Mouse (Mus musculus) 416B (cell line): ENCODE data around the gene Gm11549.

Experiments used
- DNase-seq: peaks from one replicate; pipeline ENCODE4 v3.0.0; 2011; ENCODE audit warnings: low read depth

Gene Gm11549

DNA sequence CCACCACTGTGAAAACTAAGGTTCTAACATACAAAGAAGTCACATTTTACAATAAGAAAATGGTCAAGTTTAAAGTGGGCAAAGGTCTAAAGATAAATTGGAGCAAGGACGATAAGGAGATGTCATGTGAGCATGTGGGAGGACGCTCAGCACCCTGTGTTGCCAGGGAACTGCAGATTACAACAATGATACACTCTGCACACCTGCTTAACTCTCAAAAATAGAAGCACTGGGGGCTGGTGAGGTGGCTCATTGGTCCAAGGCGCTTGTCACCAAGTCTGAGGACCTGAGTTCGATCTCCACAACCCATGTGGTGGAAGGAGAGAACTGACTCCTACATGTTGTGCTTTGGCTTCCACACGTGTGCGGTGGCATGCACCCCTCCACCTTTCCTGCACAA lies 10.1 kb downstream of the Gm11549 start:
- no peak for DNase-seq

DNA sequence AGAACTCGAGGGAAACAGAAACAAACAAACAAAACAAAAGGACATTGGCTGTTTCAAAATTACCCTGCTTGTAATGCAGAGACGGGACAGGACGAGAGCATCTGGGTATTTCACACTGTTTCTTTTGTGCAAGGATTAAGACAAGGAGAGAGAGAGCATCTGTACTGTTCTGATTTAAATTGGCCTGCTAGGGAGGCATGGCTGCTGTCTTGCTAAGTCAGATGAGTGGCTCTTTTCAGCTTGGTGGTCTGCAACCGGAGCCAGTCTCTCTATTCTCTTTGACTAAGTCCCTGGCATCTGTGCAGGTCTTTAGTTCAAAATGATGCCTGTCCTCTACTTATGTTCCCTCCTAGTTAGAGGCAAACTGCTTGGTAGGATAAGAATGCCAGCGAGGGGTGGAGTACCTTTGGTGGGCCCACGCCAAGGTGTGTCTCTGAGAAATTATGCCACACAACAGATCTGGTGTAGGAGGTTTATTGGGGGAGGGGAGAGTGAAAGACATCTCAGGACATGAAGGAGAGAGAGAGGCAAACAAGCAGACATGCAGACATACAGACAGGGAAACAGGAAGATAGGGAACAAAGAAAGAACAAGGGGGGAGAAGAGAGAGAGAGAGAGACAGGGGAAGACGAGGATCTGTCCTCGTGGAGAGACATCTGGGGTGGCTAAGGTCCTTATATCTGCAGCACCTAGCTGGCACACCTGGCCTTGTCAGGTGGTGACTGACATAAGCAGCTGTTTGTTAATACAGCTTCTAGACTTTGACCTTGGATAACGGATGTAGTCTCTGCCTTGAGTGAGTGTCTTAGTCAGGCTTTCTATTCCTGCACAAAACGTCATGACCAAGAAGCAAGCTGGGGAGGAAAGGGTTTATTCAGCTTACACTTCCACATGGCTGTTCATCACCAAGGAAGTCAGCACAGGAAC lies 15.5 kb downstream of the Gm11549 start:
- no peak for DNase-seq

DNA sequence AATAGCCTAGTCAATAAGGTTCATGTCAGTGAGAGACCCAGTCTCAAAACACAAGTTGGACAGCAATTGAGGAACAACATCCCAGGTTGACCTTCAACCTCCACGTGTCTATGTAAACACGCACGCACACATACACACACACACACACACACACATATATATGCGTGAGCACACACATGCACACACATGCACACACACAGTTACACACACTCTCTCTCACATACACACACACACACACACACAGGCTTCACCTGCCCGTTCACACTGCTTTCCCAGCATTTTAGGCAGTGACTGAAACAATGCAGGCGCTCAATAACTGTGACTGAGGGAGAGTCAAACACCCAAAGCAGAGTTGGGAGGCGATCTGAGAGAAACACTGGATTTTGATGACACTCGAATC lies 16.3 kb downstream of the Gm11549 start:
- DNase-seq: no peak

DNA sequence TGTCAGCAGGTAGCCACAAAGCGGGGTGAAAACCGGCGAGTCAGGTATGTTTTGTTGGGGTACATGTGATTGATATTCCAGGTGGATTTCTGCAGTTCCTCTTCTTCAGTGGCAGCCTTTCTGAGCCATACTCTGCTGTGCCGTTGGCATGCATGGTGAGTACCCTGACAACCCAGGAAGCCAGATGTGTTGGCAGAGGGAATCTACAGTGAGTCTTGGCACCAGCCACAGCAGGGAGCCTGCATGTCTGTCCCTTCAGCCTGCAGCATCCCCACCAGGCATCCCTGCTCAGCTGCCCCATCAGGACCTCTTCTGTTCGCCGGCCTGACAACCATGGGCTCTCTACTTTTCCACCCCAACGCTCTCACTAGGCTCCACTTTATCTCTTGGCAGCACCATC lies 20.1 kb downstream of the Gm11549 start:
- DNase-seq: no peak

DNA sequence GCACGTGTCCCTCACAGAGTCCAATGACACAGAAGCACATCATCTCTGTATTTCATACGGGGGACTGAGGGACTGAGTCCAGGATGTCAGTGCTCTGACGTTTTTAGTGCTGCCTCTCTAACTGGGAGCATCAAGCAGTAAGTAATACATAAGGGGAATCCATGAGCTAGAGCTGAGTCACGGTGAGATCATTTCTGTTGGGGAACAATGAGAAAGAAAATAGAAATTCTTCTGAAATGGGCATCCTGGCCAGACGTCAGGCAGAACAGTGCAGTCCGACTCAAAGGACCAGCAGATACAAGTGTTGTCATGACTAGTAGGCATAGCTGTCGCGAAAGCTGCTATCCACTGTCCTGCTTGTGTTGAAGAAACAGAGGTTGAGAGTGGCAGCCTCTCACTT lies 20.6 kb downstream of the Gm11549 start:
- no peak for DNase-seq

DNA sequence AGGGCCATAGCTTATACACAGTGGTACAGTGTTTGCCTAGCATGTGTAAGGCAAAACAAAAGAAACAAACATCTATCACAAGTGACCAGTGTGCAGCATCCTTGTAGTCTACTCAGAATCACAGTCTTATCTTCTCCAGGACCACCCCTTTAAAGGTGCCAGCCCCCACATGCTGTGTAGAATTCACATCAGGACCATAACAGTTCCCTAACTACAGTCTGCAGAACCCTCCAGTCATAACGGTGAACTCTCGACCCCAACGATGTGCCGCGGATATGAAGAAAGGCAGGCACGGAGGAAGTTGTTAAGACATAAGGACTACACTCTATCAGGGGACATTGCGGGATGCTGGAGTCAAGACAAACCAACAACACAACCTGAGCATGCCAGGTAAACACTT lies 22.2 kb downstream of the Gm11549 start:
- no peak for DNase-seq

DNA sequence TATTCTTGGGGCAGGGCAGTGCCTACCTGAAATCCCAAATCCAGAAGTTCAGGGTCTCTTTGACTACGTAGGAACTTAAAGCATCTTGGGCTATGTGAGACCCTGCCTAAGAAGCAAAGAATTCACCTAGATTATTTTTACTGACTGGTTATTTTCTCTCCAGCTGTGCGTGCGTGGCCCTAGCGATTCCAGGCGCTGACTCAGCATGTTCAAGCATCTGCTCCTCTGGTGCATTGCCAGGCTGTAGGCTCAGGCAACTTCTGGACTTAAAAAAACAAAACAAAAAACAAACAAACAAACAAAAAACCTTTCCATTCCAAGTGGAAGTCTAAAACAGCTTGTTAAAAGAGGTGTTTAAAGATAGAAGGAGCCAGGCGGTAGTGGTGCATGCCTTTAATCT lies 23.4 kb downstream of the Gm11549 start:
- no peak for DNase-seq

DNA sequence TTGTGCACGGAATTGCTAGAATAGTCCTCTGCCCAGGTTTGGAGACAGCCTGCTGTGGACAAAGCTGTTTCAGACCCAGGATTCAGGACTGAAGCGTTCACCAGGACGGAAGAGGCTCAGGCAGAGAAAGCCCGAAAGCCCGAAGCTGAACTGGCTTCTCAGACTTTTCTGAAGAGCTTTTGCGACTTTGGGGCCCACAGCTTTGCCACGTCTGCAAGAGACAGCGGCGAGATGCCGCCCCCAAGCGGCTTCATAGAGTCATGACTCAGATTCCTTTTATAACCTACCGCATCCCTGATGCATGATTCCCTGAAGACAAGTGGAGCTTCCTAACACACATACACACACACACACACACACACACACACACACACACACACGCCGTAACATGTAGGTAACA lies 24.9 kb downstream of the Gm11549 start:
- peak; percentile 83 for DNase-seq

DNA sequence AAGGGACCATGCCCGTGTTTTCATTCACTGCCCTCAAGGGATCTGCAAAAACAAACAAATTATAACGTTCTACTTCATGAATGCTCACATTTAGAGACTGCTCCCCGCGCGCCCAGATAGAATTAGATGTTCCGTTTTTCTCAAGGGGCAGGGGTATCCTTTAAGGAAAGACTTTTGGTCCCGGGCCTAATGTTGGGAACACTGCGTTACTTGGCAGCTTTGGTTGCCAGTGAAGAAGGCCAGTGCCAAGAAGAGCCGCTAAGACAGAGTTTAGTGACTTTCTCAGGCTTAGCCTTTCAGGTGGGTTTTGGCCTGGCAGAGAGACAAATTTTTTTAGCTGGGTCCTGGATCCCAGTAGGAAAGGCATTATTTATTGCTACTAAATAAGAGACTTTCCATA lies 25.3 kb downstream of the Gm11549 start:
- DNase-seq: no peak

DNA sequence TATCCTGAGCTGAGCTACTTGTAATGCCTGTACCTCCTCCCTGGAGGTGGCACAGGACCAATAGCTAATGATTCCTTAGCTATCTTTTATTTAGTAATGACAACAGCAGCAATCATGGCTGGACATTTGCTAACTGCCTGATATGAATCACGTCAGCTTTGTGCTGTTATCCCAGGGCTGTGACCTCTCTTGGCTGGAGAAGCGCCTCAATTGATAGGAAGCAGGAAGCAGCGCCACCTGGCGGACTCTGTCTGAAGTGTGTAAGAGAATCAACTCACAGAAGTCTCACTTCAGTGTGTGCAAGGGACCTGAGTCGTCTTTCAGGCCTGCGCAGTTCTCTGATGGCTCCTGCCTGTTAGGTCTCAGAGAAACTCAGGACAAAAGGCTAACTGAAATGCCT lies 26.2 kb downstream of the Gm11549 start:
- peak; percentile 92 for DNase-seq

DNA sequence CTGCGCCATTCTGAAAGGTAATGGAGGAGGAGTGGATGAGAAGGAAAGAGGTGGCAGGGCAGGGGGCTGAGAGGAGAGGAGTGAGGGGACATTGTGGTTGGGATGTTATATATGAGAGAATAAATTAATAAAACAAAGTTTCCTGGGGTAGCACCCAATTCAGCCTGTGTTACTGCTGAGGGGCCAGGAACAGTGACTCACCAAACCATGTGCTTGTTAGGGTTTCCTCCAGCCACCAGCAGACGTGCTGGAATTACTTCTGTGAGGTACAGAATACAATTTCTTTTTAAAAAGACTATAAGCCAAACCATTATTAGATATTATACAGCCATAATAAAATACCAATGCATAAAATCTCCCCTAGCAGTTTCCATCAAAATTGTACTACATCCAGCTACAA lies 27.0 kb downstream of the Gm11549 start:
- DNase-seq: peak; percentile 71

DNA sequence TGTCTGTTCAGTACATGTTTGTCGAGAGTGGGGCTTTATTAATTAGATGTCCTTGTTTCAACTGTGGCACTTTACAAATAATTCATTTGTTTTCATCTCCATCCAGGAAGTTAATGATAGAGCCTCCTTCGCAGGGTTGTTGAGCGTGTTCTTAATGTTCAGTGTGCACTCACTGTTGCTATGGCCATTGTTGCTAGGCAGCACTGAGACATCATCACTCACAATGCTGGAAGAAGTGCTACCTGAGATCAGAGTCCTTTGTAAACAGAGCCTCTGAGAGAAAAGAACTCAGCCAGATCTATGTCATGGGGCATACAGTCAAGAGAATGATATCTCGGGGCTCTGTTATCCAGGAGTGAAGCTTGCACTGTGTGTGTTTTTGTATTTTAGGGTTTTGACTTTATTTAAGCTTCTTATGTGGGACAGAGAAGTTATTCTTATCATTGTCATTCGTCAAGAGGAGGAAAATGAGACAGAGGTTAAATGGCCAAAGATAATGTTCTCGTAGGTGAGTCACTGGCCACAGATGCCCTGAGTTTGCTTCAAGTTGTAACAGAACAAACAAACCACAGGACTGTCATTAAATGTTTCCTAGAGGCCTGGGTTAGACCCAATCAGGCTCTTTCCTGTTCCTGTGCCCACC lies 27.9 kb downstream of the Gm11549 start:
- peak; percentile 91 for DNase-seq

DNA sequence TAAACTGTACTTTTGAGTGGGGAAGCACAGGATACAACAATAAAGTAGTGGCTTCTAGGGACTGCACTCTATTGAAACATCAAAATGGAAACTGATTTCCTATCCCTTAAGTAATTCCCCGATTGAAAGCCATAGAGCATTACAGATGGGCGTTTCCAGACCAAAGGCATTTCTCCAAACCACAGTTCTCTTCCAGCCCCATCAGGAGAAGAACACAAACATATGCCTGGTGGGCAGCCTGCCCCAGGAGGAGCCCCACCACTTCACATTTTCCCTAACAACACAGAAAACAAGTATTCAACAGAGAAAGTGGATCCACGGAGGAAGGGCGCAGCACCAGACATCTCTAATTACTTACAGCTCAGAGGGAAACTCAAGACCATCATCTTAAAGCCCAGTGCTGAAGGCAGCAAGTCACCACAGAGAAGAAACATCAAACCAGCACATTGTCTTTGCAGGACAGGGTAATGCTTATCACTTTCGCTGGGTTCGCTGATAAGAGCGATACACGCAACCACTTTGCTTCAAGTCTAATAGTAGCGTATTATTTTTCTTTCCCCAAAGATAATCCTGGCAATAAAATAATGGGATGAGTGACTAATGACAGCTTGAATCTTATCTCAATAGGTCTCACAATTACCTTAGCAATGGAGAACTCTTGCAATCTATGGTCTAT lies 28.8 kb downstream of the Gm11549 start:
- DNase-seq: peak; percentile 11

DNA sequence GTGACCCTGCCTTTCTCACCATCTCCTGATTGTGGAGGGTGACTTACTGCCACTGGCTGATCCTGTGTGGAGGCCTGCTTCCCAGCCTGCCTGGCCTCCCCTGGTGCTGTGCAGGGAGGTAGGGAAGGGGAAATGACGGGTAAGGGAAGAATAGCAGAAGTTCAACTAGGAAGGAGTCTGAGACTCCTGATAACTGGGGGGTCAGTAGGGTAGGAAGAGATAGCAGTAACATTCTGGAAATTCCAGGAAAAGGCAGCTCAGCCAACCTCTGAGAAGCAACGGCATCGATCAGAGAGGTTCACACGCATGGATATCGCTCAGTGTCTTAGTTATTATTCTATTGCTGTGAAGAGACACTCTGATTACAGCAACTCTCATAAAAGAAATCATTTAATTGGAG lies 30.1 kb downstream of the Gm11549 start:
- no peak for DNase-seq

DNA sequence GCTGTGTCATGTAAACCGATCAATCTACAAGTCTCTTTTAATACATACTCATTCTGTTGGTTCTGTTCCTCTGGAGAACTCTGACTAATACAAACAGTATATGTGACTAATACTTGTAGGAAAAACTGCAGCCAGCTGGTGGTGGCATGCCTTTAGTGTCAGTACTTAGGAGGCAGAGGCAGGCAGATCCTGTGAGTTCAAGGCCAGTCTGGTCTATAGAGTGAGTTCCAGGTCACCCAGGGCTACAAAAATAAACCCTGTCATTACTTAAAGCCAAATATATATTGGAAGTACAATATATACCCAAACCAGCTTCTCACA lies 32.1 kb downstream of the Gm11549 start:
- DNase-seq: peak; percentile 50

DNA sequence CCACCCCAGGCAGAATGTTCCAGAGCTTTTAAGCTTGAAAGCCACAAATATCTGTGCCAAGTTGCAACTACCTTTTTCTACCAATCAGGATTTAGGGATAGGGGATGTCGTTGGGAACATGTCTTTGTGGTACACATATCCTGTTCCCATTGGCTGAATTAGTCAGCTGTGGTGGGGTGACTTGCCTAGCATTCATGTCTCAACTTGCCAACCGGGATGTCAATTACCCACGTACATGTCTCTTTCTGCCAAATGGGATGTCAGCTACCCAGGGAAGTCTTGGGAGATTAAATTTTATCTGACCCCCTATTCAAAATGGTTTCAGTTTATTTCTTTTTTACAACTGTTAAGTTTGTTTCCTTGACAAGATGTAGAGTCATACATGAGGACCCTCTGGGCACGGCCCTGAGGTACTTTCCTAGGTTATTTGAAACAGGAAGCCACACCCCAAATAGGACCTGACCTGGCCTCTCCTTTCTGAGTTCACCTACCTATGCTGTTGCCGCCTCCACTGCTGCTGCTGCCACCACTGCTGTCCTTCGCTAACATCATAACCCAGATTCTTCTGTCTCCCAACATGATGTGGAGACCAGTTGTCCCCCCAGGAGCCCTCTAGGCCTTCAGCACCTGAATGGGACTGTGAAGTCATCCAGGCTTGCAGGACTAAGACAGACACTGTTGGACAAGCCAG lies 32.6 kb downstream of the Gm11549 start:
- DNase-seq: peak; percentile 42

DNA sequence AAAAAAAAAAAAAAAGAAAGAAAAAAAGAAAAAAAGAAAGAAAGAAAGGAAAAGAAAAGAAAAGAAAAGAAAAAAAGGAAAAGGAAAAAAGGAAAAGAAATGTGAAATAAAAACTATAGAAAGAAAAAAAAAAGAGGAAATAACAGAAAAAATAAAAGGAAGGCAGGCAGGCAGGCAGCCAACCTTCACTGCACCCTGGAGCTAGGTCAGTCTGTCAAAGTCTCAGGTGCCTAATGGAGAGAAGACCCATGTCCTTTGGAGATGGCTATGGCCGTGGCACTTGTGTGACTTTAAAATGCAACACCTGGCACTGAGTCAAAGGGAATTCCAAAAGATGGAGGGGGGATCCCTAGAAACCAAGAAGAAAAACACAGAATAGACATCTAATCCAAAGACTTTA lies 33.2 kb downstream of the Gm11549 start:
- DNase-seq: no peak

DNA sequence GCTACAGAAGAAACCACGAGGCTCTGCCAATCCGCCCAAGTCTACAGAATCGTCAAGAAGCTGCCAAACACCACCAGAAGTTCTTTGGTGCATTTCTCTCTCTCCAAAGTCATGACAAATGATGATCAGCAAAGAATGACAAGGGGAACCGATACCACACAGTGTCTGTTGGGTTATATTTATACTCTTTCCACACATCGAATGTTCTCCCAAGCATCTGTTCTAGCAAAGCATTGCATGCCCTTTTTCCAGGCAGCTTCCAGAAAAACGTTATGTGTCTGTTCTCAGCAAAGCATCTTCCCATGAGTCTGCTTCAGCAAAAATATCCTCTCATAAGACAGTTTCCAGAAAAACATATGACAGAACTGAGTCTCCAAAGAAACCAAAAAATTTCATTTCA lies 34.7 kb downstream of the Gm11549 start:
- DNase-seq: no peak

DNA sequence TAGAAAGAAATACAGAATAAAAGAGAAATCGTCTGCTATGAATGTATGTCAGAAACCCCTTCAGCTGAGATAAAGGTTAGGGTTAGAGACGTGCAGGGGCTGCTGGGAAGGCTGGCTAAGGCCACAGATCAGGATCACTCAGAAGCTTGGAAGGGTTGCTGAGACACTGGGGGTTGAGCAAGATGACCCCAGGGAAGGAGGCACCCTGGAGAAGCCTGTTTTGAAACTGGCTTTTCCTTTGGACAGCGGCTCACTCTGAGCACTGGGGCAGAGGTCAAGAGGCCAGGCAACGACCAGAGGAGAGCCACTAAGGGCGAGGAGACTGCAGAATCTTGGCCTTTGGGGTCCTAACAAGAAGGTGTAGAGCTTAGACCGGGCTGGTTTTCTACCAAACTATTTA lies 35.4 kb downstream of the Gm11549 start:
- DNase-seq: no peak

DNA sequence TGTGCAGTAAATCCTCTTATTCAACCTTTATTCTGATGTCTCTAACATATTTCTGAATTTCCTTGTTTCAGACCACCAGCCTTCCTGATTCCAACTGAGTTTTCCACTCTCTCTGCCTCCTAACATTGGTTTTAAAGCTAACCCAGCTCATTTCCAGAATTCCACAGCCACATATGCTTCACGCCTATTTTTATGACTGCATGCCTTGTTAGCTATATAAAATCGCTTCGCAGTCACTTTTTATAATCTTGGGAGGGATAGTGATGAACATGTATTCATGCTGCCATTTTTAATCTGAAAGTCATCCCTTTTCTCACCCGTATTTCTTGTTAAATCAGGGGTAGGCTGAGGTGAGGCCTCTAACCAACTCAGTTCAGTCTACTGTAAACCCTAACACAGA lies 37.3 kb downstream of the Gm11549 start:
- DNase-seq: no peak

DNA sequence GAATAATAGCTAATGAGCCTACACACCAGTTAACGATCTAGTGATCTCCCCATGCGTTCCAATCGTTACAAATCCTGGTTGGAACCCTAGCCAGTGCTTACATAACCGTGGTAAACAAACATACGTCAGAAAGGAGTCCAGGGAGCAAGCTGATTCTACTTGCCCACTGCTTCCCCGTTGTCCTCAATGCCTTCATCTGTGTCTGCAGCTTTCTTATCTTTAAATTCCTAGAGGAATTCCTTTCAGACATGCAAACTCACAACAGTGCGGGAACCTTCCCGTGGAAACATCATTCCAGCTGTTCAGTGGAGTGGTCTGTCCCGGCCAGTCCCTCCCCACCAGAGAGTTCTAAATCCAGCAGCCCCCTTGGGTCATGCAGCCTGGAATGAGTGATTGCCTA lies 38.7 kb downstream of the Gm11549 start:
- no peak for DNase-seq

DNA sequence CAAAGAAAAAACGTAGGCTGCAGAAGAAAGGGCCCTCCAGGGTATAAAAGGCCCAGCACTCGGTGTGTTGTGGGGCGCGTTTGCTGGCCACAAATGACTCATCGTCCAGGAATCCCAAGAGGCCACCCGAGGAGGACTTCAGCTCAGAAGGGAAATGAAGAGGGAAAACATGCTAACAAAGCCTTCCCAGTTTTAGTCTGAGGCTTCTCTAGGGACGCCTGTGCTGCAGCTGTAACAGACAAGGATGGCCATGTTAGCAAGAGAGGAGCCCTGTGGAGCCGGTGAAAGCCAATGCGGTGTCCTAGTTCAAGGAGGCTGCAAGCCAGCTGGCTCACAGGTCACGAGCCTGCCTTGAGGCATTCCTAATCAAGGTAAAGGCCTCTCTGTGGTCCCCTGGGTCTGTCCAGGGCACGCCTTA lies 39.8 kb downstream of the Gm11549 start:
- peak; percentile 35 for DNase-seq

DNA sequence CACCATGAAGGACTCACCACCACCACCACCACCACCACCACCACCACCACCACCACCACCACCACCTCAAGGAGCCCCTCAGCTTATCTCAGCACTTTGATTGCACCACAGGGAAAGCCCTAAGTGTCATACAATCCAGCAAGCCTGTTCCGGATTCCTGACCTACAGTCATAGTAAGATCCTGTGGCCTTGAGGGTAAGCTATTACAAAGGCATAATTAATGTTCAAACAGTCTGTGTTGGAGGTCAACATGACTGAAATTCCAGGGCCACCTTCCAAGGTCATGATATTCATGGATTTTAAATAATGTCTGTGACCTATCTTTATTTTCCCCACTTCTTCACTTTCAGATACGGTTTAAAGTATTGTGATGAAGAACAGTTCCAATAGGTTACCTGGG lies 41.1 kb downstream of the Gm11549 start:
- peak; percentile 9 for DNase-seq
